Mouse (Mus musculus): ENCODE measurements around the gene Pole4. TPM values are rescaled to one million over a fixed set of nuclear protein-coding genes. Genes with fewer than 3 reads are reported as not detected.
"Not testable (repeated sequence)": the region's sequence is repeated elsewhere in the genome, so short reads cannot be mapped to it uniquely, and the experiment has no call there.

The Pole4 gene
- polyA plus RNA-seq, 1 experiment from 2014 or later: 106 TPM

- Histone ChIP-seq H3K4me2 (no peak overlapping the region), H3K9ac (no peak overlapping the region), H3K36me3 (no peaks in the 10 kb centered on the region), H3K27ac (no peak overlapping the region), H3K4me1 (no peaks in the 10 kb centered on the region), H3K4me3 (replicated peaks) (no peak overlapping the region), H3K9me3 (replicated peaks) (no peaks in the 10 kb centered on the region), H3K27me3 (0 out of 2 replicates have a peak, but pooled peaks cover 5% of the 10 kb centered on the region)
- WGBS: 56% methylated on average over 3 of the region's 3 CpGs
- no peak for ATAC-seq (replicated peaks; ENCODE audit: low FRiP score)
Measured at GRCm38 (mm10) chr6:82707742-82708141, 2.6 kb upstream of the Pole4 start.

- Histone ChIP-seq H3K27me3 (0 out of 2 replicates have a peak, but pooled peaks cover 5% of the 10 kb centered on the region), H3K9me3 (replicated peaks) (no peaks in the 10 kb centered on the region), H3K36me3 (no peaks in the 10 kb centered on the region), H3K4me3 (replicated peaks) (no peak overlapping the region), H3K4me1 (peaks cover 2% of the 10 kb centered on the region; the same call in 1 of the 2 replicates), H3K9ac (no peak overlapping the region), H3K4me2 (no peak overlapping the region), H3K27ac (no peak overlapping the region)
- 88% methylated on average over 10 of the region's 10 CpGs for WGBS
- no peak for ATAC-seq (replicated peaks; ENCODE audit: low FRiP score)
Measured at GRCm38 (mm10) chr6:82707241-82707640, 2.1 kb upstream of the Pole4 start.

GRCm38 (mm10) chr6:82703710-82704109, 1.5 kb downstream of the Pole4 start:
- H3K27ac ChIP-seq: no peak overlapping the region
- H3K4me1 ChIP-seq: peaks cover 2% of the 10 kb centered on the region; the same call in 1 of the 2 replicates
- no peak overlapping the region for H3K9ac ChIP-seq
- ATAC-seq (replicated peaks; ENCODE audit: low FRiP score): no peak
- H3K36me3 ChIP-seq: no peaks in the 10 kb centered on the region
- 87% methylated on average over 3 of the region's 3 CpGs for WGBS
- 0 out of 2 replicates have a peak, but pooled peaks cover 5% of the 10 kb centered on the region for H3K27me3 ChIP-seq
- no peaks in the 10 kb centered on the region for H3K9me3 ChIP-seq (replicated peaks)
- H3K4me3 ChIP-seq (replicated peaks): no peak overlapping the region
- no peak overlapping the region for H3K4me2 ChIP-seq

DNA sequence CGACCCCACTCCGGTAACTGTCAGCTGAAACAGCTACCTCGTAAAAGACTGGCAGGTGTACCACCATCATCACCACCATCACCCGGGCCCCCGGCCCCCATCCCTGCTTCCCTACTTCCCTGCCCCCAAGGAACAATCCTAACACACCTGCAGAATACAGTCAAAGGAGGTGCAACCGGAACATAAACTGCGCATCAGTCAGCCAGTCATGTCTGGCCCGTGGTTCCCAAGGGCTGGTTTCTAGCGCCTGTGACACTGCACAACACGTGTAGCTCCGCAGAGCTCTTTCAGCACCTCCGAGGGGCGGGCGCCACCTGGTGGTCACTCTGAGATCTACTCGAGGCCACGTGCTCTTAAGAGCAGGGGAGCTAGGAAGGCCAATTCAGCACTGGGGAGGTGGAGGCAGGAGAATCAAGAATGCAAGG, 2.6 kb downstream of the Pole4 start:
- WGBS: 32% methylated on average over 16 of the region's 16 CpGs
- Histone ChIP-seq H3K9ac (no peak overlapping the region), H3K4me1 (peaks cover 2% of the 10 kb centered on the region; the same call in 1 of the 2 replicates), H3K9me3 (replicated peaks) (no peaks in the 10 kb centered on the region), H3K36me3 (no peaks in the 10 kb centered on the region), H3K4me2 (no peak overlapping the region), H3K27ac (no peak overlapping the region), H3K27me3 (0 out of 2 replicates have a peak, but pooled peaks cover 5% of the 10 kb centered on the region), H3K4me3 (replicated peaks) (no peak overlapping the region)
- peak; percentile 90 for ATAC-seq (replicated peaks; ENCODE audit: low FRiP score)

DNA sequence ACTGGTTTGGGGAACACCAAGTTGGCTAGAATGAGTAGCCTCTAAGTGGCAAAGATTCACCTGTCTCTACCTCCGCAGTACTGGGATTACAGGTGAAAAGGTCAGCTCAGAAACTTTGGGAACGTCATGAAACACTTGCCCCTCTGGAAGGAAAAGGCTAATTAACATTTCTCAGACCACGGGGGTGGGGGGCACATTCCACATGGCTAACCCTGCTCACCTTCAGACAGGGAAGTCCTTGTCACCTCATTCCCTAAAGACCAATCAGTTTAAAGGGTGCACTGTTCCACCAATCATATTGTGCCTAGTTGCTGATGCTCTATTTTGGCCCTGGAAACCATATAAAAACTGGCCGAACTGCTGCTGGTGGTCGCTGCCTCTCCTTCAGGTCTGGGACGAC, 3.9 kb downstream of the Pole4 start:
- no peak overlapping the region for H3K27ac ChIP-seq
- WGBS: 71% methylated on average over 6 of the region's 6 CpGs
- H3K4me1 ChIP-seq: peaks cover 2% of the 10 kb centered on the region; the same call in 1 of the 2 replicates
- no peak for ATAC-seq (replicated peaks; ENCODE audit: low FRiP score)
- no peak overlapping the region for H3K4me2 ChIP-seq
- H3K9ac ChIP-seq: no peak overlapping the region
- 0 out of 2 replicates have a peak, but pooled peaks cover 5% of the 10 kb centered on the region for H3K27me3 ChIP-seq
- no peaks in the 10 kb centered on the region for H3K9me3 ChIP-seq (replicated peaks)
- H3K4me3 ChIP-seq (replicated peaks): no peak overlapping the region
- H3K36me3 ChIP-seq: no peaks in the 10 kb centered on the region

DNA sequence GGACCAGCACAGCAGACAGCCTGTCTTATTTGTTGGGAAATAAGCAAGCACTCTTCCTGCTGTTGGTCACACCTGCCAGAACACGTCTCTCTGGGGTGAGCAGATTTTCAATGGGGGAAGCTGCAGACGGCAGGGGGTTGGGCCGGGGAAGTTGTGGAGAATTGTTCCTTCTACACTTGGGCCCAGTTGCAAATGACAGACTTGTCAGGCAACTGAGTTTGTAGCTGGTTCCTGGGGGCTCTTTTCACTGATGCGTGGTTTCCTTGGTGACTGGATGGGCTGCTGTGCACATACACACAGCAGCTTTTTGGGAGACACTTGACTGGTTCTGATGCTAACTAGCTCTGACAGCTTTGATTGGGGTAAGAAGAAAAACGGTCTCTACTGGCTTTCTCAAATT, 5.3 kb downstream of the Pole4 start:
- Histone ChIP-seq H3K27ac (no peak overlapping the region), H3K4me2 (no peak overlapping the region), H3K36me3 (no peaks in the 10 kb centered on the region), H3K4me3 (replicated peaks) (no peak overlapping the region), H3K4me1 (peaks cover 2% of the 10 kb centered on the region; the same call in 1 of the 2 replicates), H3K9me3 (replicated peaks) (no peaks in the 10 kb centered on the region), H3K27me3 (0 out of 2 replicates have a peak, but pooled peaks cover 5% of the 10 kb centered on the region), H3K9ac (no peak overlapping the region)
- ATAC-seq (replicated peaks; ENCODE audit: low FRiP score): no peak
- 46% methylated on average over 5 of the region's 5 CpGs for WGBS

GRCm38 (mm10) chr6:82696736-82697135, 8.4 kb downstream of the Pole4 start:
- H3K4me3 ChIP-seq (replicated peaks): no peak overlapping the region
- no peaks in the 10 kb centered on the region for H3K4me1 ChIP-seq
- H3K9me3 ChIP-seq (replicated peaks): no peaks in the 10 kb centered on the region
- no peak overlapping the region for H3K27ac ChIP-seq
- H3K4me2 ChIP-seq: no peak overlapping the region
- no peaks in the 10 kb centered on the region for H3K27me3 ChIP-seq
- no peak overlapping the region for H3K9ac ChIP-seq
- no peaks in the 10 kb centered on the region for H3K36me3 ChIP-seq
- ATAC-seq (replicated peaks; ENCODE audit: low FRiP score): no peak
- 85% methylated on average over 3 of the region's 3 CpGs for WGBS

GRCm38 (mm10) chr6:82694668-82695067, 10.5 kb downstream of the Pole4 start:
- H3K27ac ChIP-seq: no peak overlapping the region
- no peaks in the 10 kb centered on the region for H3K4me1 ChIP-seq
- ATAC-seq (replicated peaks; ENCODE audit: low FRiP score): no peak
- no peak overlapping the region for H3K4me2 ChIP-seq
- no peaks in the 10 kb centered on the region for H3K27me3 ChIP-seq
- H3K9ac ChIP-seq: no peak overlapping the region
- no peaks in the 10 kb centered on the region for H3K9me3 ChIP-seq (replicated peaks)
- 73% methylated on average over 13 of the region's 13 CpGs for WGBS
- no peak overlapping the region for H3K4me3 ChIP-seq (replicated peaks)
- no peaks in the 10 kb centered on the region for H3K36me3 ChIP-seq

DNA sequence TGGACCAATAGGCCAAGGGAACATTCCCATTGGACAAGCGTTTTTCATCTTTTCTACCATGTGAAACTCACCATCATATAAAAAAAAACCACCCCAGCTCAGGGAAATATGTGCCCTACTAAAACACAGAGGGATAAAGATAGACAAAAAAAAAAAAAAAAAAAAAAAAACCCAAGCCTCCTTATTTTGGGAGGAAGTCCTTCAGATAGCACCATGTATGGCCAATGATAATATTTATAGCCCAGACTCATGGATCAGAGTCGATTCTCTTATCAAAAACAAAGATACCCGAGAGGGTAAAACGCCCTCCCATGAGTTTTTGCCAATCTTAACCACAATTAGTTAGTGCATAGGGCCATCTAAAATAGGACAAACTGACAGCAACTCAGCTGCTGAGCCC, 15.7 kb downstream of the Pole4 start:
- no peak for ATAC-seq (replicated peaks; ENCODE audit: low FRiP score)
- 90% methylated on average over 4 of the region's 4 CpGs for WGBS
- H3K27ac ChIP-seq: no peak overlapping the region
- H3K4me1 ChIP-seq: no peaks in the 10 kb centered on the region
- no peak overlapping the region for H3K4me3 ChIP-seq (replicated peaks)
- no peak overlapping the region for H3K9ac ChIP-seq
- H3K4me2 ChIP-seq: no peak overlapping the region
- H3K9me3 ChIP-seq (replicated peaks): no peaks in the 10 kb centered on the region
- H3K27me3 ChIP-seq: no peaks in the 10 kb centered on the region
- no peaks in the 10 kb centered on the region for H3K36me3 ChIP-seq

DNA sequence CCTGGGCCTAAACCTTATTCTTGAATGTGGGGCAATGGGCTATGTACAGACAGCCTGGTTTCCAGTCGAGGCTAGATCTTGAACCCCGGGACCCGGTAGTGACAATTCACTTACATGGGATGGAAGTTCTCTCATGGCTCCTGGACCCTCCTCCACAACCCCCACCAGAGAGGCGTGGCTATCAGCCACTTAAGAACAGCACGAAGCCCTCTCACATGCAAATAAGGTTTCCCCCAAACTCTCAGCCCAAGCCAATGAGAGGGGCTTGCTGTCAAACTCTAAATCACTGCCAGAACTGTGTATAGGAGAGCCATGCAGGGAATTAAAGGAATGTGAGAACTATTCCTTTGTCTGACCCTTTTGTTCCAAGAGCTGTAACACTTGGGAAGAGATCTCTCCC, 16.6 kb downstream of the Pole4 start:
- H3K4me1 ChIP-seq; H3K9me3 ChIP-seq (replicated peaks); H3K4me2 ChIP-seq; H3K27ac ChIP-seq; ATAC-seq (replicated peaks; ENCODE audit: low FRiP score); H3K4me3 ChIP-seq (replicated peaks); H3K36me3 ChIP-seq; H3K27me3 ChIP-seq; H3K9ac ChIP-seq: not testable (repeated sequence)
- WGBS: 53% methylated on average over 5 of the region's 5 CpGs

GRCm38 (mm10) chr6:82684136-82684535, 21.0 kb downstream of the Pole4 start:
- no peak for ATAC-seq (replicated peaks; ENCODE audit: low FRiP score)
- H3K9ac ChIP-seq: no peak overlapping the region
- H3K4me1 ChIP-seq: no peaks in the 10 kb centered on the region
- no peaks in the 10 kb centered on the region for H3K27me3 ChIP-seq
- H3K9me3 ChIP-seq (replicated peaks): no peaks in the 10 kb centered on the region
- H3K36me3 ChIP-seq: no peaks in the 10 kb centered on the region
- H3K27ac ChIP-seq: no peak overlapping the region
- no peak overlapping the region for H3K4me3 ChIP-seq (replicated peaks)
- no peak overlapping the region for H3K4me2 ChIP-seq

GRCm38 (mm10) chr6:82679286-82679685, 25.9 kb downstream of the Pole4 start:
- not testable (repeated sequence) for H3K36me3 ChIP-seq; H3K4me1 ChIP-seq; H3K4me3 ChIP-seq (replicated peaks); H3K9ac ChIP-seq; H3K27me3 ChIP-seq; ATAC-seq (replicated peaks; ENCODE audit: low FRiP score); H3K4me2 ChIP-seq; H3K27ac ChIP-seq; H3K9me3 ChIP-seq (replicated peaks)
- 78% methylated on average over 2 of the region's 2 CpGs for WGBS

- H3K36me3 ChIP-seq; H3K9me3 ChIP-seq (replicated peaks); H3K4me3 ChIP-seq (replicated peaks); H3K9ac ChIP-seq; H3K27me3 ChIP-seq; ATAC-seq (replicated peaks; ENCODE audit: low FRiP score); H3K27ac ChIP-seq; H3K4me2 ChIP-seq; H3K4me1 ChIP-seq: not testable (repeated sequence)
- 80% methylated on average over 3 of the region's 3 CpGs for WGBS
Measured at GRCm38 (mm10) chr6:82677629-82678028, 27.5 kb downstream of the Pole4 start.

All from kidney, embryonic 15.5 days (tissue).